Mouse (Mus musculus): ENCODE measurements around the gene Tnfrsf21. TPM values are rescaled to one million over a fixed set of nuclear protein-coding genes. Genes with fewer than 3 reads are reported as not detected.

The Tnfrsf21 gene
- polyA plus RNA-seq, 1 experiment: 2.6 TPM

- Histone ChIP-seq H3K36me3 (ENCODE audit: control insufficient read depth, insufficient read depth) (no peaks in the 10 kb centered on the region), H3K79me2 (ENCODE audit: control insufficient read depth, insufficient read depth) (no peaks in the 10 kb centered on the region), H3ac (ENCODE audit: control insufficient read depth, insufficient read length) (no peak overlapping the region), H3K4me2 (ENCODE audit: low read depth) (no peak overlapping the region), H3K27me3 (ENCODE audit: control insufficient read depth, insufficient read depth, insufficient read length) (no peaks in the 10 kb centered on the region), H3K4me3 (no peak overlapping the region)
- TF ChIP-seq POLR2A (IDR thresholded peaks at IDR 0.05; ENCODE audit: insufficient read length, low read depth) (no peak), REST (IDR thresholded peaks at IDR 0.05; ENCODE audit: insufficient read depth, insufficient read length) (no peak)
Measured at GRCm38 (mm10) chr17:43032489-43033036, 16.2 kb downstream of the Tnfrsf21 start.

DNA sequence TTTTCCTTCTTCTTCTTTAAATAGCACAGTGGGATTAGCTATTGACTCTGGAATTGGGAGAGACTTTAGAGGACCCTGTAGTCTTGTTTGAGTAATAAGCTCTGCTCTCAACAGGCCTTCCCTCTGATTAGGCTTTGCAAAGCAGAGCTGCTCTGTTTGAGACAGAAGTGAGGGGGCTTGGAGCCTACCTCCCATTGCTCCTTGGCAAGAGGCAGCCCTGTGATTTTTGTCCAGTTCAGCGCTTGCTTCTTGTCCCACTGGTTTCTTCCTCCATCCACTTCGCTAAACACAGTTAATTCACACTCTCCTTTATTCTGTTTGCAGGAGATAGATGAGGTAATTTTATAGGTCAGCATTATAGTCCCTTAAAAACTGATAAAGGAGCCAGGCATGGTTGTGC is 19.0 kb downstream of the Tnfrsf21 start:
- TF ChIP-seq MAX (IDR thresholded peaks at IDR 0.05; ENCODE audit: low read depth) (no peak), REST (IDR thresholded peaks at IDR 0.05; ENCODE audit: insufficient read depth, insufficient read length) (no peak), TCF12 (IDR thresholded peaks at IDR 0.05; ENCODE audit: insufficient read depth, poor library complexity, severe bottlenecking) (no peak), USF1 (IDR thresholded peaks at IDR 0.05; ENCODE audit: low read depth) (no peak), SRF (IDR thresholded peaks at IDR 0.05; ENCODE audit: control insufficient read depth, insufficient read length, low read depth) (no peak), E2F4 (IDR thresholded peaks at IDR 0.05; ENCODE audit: insufficient read depth) (no peak), MYOG (IDR thresholded peaks at IDR 0.05; ENCODE audit: control insufficient read depth in 1 of 3, insufficient read depth in 1 of 3, insufficient read length in 2 of 3, low read depth in 2 of 3) (no peak), CEBPB (IDR thresholded peaks at IDR 0.05; ENCODE audit: insufficient read depth, poor library complexity, severe bottlenecking) (no peak), POLR2AphosphoS2 (IDR thresholded peaks at IDR 0.05; ENCODE audit: insufficient read length, low read depth) (no peak), POLR2A (IDR thresholded peaks at IDR 0.05; ENCODE audit: insufficient read length, low read depth) (no peak), MYOD1 (IDR thresholded peaks at IDR 0.05; ENCODE audit: control insufficient read depth in 1 of 3, insufficient read length in 2 of 3, low read depth in 2 of 3) (no peak), TCF3 (IDR thresholded peaks at IDR 0.05; ENCODE audit: insufficient read length, low read depth) (no peak)
- Histone ChIP-seq H3K79me2 (ENCODE audit: control insufficient read depth, insufficient read depth) (no peaks in the 10 kb centered on the region), H3K27me3 (ENCODE audit: control insufficient read depth, insufficient read depth, insufficient read length) (no peaks in the 10 kb centered on the region), H3K4me3 (no peak overlapping the region), H3K4me2 (ENCODE audit: low read depth) (no peak overlapping the region), H3ac (ENCODE audit: control insufficient read depth, insufficient read length) (no peak overlapping the region), H3K36me3 (ENCODE audit: control insufficient read depth, insufficient read depth) (no peaks in the 10 kb centered on the region)

DNA sequence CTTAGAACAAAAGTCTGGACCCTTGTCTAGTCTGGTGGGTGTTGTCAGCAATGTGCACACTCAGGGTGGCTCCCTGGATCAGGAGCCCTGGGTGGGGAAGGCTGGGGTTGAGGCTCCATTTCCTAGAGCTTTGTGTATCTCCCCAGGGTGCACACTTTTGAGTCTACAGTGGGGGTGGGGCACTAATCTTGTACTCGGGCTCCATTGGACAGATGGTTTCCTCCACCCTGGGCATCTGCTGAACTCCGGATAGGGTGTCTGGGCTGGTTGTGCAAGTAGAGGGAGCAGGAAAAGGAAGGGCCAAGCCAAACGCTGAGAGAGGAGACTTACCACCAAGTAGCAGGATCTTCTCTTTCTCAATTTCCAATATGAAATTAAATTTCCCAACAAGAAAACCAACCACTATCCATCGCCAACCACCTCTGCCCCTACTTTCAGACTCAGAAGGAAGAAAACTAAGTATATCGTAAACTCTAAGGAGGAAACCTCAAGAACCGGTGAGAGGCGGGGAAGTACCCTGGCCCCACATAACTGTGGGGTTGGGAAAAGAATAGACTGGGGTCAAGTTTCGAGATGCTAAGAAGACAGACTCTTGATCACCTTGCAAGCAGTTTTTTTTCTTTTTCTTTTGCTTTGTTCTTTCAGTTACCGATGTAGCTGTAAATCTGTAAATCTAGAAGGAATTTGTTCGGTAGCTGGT is 19.9 kb downstream of the Tnfrsf21 start:
- no peaks in the 10 kb centered on the region for H3K79me2 ChIP-seq (ENCODE audit: control insufficient read depth, insufficient read depth)
- TF ChIP-seq MYOG (IDR thresholded peaks at IDR 0.05; ENCODE audit: control insufficient read depth in 1 of 3, insufficient read depth in 1 of 3, insufficient read length in 2 of 3, low read depth in 2 of 3) (no peak), USF1 (IDR thresholded peaks at IDR 0.05; ENCODE audit: low read depth) (no peak), TCF12 (IDR thresholded peaks at IDR 0.05; ENCODE audit: insufficient read depth, poor library complexity, severe bottlenecking) (no peak), CEBPB (IDR thresholded peaks at IDR 0.05; ENCODE audit: insufficient read depth, poor library complexity, severe bottlenecking) (no peak), POLR2A (IDR thresholded peaks at IDR 0.05; ENCODE audit: insufficient read length, low read depth) (no peak)
- no peaks in the 10 kb centered on the region for H3K27me3 ChIP-seq (ENCODE audit: control insufficient read depth, insufficient read depth, insufficient read length)
- no peak overlapping the region for H3K4me2 ChIP-seq (ENCODE audit: low read depth)
- no peak overlapping the region for H3ac ChIP-seq (ENCODE audit: control insufficient read depth, insufficient read length)
- H3K4me3 ChIP-seq: no peak overlapping the region
- H3K36me3 ChIP-seq (ENCODE audit: control insufficient read depth, insufficient read depth): no peaks in the 10 kb centered on the region

GRCm38 (mm10) chr17:43040571-43040970 is 24.2 kb downstream of the Tnfrsf21 start:
- TF ChIP-seq POLR2AphosphoS2 (IDR thresholded peaks at IDR 0.05; ENCODE audit: insufficient read length, low read depth) (no peak), MAX (IDR thresholded peaks at IDR 0.05; ENCODE audit: low read depth) (no peak), MYOG (IDR thresholded peaks at IDR 0.05; ENCODE audit: control insufficient read depth in 1 of 3, insufficient read depth in 1 of 3, insufficient read length in 2 of 3, low read depth in 2 of 3) (no peak), CEBPB (IDR thresholded peaks at IDR 0.05; ENCODE audit: insufficient read depth, poor library complexity, severe bottlenecking) (no peak), TCF12 (IDR thresholded peaks at IDR 0.05; ENCODE audit: insufficient read depth, poor library complexity, severe bottlenecking) (no peak)
- Histone ChIP-seq H3K4me3 (no peak overlapping the region), H3K79me2 (ENCODE audit: control insufficient read depth, insufficient read depth) (no peaks in the 10 kb centered on the region), H3K36me3 (ENCODE audit: control insufficient read depth, insufficient read depth) (no peaks in the 10 kb centered on the region), H3ac (ENCODE audit: control insufficient read depth, insufficient read length) (no peak overlapping the region), H3K27me3 (ENCODE audit: control insufficient read depth, insufficient read depth, insufficient read length) (no peaks in the 10 kb centered on the region), H3K4me2 (ENCODE audit: low read depth) (no peak overlapping the region)

DNA sequence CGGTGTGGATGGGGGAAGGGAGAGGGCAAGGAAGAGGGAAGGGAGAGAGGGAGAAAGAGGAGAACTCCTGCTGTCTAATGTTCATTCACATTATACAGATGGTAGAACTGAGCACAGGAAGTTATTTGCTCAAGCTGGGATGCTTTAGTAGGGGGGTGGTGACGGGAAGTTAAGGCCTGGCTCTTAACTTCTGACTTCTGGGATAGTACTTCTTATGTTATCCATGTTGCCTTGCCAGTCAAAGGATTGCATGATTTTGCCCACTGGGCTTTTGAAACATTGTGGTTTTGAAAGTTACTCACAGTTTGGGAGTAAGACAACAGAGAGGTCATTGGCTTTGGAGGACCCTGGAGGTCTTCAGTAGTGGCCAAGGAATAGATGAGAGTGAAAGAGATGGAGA is 34.3 kb downstream of the Tnfrsf21 start:
- TF ChIP-seq USF1 (IDR thresholded peaks at IDR 0.05; ENCODE audit: low read depth): no peak
- TF ChIP-seq E2F4 (IDR thresholded peaks at IDR 0.05; ENCODE audit: insufficient read depth): no peak
- TF ChIP-seq MYOD1 (IDR thresholded peaks at IDR 0.05; ENCODE audit: control insufficient read depth in 1 of 3, insufficient read length in 2 of 3, low read depth in 2 of 3): no peak
- no peak for TF ChIP-seq REST (IDR thresholded peaks at IDR 0.05; ENCODE audit: insufficient read depth, insufficient read length)
- no peak for TF ChIP-seq TCF3 (IDR thresholded peaks at IDR 0.05; ENCODE audit: insufficient read length, low read depth)
- no peak for TF ChIP-seq SRF (IDR thresholded peaks at IDR 0.05; ENCODE audit: control insufficient read depth, insufficient read length, low read depth)
- H3K4me2 ChIP-seq (ENCODE audit: low read depth): no peak overlapping the region

More for the DNA sequence above, 34.3 kb downstream of the Tnfrsf21 start:
- H3K27me3 ChIP-seq (ENCODE audit: control insufficient read depth, insufficient read depth, insufficient read length): no peaks in the 10 kb centered on the region
- no peaks in the 10 kb centered on the region for H3K79me2 ChIP-seq (ENCODE audit: control insufficient read depth, insufficient read depth)
- no peak overlapping the region for H3ac ChIP-seq (ENCODE audit: control insufficient read depth, insufficient read length)
- no peaks in the 10 kb centered on the region for H3K36me3 ChIP-seq (ENCODE audit: control insufficient read depth, insufficient read depth)
- H3K4me3 ChIP-seq: no peak overlapping the region

All from myocyte (in vitro differentiated cells).